Mouse (Mus musculus) cerebellum, adult 11 months (tissue): Measurements from ENCODE around the gene Gm5269.

ENCODE experiments used
- DNase-seq: peaks from one replicate; pipeline ENCODE4 v3.0.0; 2022

Gene Gm5269

GRCm38 (mm10) chr1:45890173-45890572, at the start of gene Gm5269:
Gene Gm5269, minus strand, starts transcription at chr1:45890273.
- no peak for DNase-seq

DNA sequence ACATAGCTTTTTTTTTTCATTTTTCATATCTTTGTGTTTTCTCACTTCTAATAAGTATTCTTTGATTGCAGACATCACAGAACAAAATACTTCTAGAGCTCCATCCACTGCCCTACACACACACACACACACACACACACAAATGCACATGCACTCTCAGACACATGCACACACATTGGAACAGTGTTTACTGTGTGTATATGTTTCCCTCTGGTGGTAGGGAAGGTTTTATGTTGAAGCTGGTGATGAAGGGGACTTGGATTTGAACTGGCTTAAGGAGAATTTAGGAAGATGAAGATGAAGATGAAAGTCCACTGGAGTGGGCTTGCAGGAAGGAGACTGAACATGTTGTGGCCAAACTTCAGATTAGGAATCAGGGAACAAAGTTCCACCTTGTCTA, 41.1 kb upstream of the Gm5269 start:
- DNase-seq = no peak

DNA sequence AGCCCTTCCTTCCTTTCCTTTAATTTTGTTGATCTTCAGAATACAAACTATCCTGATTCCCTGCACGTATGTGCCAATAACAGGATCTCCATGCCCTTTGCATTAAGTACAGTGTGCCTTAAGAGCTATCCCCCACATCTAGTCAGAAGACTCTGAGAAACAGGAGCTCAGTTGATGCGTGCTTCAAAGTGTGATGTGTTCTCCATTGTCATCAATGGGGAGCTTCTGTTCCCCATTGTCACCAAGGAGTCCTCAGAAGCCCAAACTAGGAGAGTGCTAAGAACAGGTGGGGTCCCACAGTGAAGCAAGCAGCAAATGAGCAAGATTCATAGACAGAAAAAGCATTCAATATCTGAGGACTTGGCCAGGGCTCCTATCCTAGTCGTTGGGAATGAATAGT, 36.8 kb upstream of the Gm5269 start:
- no peak for DNase-seq

DNA sequence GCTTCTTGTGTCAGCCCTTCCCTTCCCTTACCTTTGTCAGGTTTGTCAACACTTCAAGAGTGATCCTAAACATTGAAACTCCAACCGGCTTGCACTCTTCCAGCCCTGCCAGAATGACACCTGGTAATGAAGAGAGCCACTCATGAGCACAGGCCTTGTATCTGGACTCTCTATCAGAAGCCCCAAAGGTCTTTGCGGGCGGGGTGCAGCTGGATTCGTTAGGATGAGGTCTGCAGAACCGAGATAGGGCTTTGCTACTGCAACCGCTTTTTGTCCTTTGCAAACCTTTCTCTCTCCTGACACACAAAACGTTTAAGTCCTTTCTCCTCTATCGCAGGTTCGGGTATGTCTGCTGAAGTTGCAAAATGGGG, 36.3 kb upstream of the Gm5269 start, which contains the start of gene Slc40a1:
Gene Slc40a1 (minus strand): TSS at position 131 of the 371 bp plus-strand sequence.
- no peak for DNase-seq

DNA sequence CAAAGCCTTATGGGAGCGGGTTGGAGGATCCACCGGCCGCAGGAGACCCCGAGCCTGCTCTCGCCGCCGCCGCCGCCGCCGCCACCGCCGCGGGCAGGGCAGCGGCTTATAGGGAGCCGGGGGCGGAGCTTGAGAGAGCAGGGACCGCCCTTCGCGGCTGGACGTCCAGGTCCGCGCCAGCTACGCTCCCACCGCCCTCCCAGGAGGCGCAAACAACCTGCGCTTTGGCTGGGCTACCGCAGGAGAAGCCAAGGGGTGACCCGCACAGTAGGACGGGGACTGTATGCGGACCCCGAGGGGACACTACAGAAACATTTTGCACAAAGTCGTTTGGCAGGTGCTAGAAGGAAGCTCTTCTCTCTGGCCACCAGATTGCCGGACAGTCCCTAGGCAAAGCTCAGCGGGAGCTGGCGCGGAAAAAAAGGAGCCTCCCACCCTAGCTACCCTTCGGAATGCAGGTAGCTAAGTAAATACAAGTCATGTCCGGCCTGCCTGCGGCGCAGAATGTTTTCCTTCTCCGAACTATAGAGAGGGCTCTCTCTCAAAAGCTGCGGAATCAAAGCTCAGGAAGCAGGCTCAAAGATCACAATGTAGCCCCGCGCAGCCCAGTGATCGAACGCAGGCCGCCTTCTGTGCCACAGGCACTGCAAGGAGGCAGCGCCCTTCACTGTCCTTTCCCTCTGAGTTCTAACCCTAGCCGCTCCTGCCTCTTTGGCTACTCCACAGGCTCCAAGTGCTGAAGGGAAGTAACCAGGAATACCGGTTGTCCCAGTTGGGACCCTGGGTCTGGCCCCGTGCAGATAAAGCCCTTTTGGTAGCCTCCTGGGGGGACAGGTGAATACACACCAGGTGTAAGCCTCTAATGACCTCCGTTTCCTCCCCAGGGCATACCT, 35.7 kb upstream of the Gm5269 start:
- DNase-seq = peak; percentile 19

DNA sequence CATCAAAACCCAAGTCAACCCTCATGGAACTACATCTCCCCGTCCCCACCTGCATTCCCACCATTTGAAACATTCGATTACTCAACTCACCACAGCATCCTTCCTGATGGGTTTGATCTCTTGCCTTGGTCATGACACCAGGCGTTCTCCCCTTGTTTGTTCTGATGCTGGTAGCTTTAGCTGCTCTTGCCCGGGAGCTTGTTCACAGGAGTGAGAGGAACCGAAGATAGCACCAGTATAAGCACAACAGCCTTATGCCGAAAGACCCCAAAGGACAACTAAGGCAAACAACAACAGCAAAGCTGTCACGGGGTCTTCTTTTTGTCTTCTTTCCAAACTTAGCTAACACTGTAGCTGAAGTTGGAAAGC, 35.0 kb upstream of the Gm5269 start:
- DNase-seq = no peak

- DNase-seq = no peak
Observed at GRCm38 (mm10) chr1:45924516-45924915, 34.4 kb upstream of the Gm5269 start.

DNA sequence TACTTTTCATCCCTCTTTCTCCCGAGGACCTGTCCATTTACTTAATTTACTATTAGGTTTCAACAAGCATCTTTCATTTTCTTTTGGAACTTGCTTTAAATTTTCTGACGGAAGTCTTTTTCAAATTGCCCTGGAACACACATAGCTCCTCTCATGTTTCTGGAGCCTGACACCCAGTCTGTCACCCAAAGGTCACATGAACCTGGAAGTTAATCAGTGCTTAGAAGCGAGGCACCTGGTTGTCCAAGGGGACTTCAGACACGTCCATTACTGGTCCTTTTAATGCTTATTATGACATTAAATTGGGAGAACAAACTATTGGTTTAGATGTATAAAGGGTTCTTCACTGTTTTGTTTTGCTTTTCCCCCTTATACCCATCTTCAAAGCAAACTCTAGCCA, 33.2 kb upstream of the Gm5269 start:
- DNase-seq = no peak

GRCm38 (mm10) chr1:45920703-45921102, 30.6 kb upstream of the Gm5269 start:
- DNase-seq = no peak

DNA sequence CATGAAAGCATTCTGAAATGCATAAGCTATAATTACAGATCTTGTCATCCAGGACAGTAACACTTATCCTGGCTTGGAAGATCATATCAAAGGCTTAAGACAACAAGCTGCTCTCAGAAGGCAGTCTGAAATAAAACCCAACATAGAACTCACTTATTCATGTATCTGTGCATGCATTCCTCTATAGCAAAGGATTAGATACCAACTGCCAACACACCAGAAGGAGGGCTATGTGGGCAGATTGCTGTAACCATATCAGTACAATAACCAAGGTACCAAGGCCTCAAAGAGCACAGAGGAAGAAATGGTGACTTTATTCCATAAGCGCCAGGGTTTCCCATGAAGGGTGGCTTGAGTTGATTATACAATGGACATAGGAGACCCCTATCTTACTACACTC, 29.7 kb upstream of the Gm5269 start:
- DNase-seq = no peak

DNA sequence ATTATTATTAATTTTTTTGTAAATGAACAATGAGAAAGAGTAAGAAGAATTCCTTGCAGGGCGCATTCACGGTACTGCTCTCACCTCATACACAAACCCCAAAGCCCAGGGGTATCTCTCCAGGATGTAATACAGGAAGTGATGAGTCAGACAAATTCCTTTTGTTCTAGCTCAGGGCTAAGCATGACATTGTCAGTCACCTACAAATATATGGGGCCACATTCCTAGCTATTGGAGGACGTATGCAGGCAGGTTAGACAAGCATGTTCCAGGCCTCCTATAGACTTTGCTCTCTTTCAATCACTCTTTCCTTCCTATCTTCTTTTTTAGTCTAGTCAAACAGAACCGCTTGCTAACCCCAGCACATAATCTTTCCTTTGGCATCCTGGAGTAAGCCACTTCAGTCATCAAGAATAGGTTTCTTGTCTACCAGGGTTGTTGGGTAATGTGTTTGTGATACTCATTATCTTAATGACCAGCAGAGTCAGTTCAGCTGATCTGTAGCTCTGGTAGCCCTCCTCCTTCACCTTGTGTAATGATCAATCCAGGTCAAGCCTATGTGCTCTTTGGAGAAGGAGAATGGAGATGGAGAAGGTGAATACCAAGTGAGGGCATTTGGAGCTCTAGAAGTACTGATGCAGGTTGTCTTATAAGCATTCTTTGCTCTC, 27.2 kb upstream of the Gm5269 start:
- no peak for DNase-seq

- DNase-seq = no peak
Observed at GRCm38 (mm10) chr1:45916174-45916573, 26.1 kb upstream of the Gm5269 start.

GRCm38 (mm10) chr1:45914236-45914635, 24.2 kb upstream of the Gm5269 start:
- no peak for DNase-seq

DNA sequence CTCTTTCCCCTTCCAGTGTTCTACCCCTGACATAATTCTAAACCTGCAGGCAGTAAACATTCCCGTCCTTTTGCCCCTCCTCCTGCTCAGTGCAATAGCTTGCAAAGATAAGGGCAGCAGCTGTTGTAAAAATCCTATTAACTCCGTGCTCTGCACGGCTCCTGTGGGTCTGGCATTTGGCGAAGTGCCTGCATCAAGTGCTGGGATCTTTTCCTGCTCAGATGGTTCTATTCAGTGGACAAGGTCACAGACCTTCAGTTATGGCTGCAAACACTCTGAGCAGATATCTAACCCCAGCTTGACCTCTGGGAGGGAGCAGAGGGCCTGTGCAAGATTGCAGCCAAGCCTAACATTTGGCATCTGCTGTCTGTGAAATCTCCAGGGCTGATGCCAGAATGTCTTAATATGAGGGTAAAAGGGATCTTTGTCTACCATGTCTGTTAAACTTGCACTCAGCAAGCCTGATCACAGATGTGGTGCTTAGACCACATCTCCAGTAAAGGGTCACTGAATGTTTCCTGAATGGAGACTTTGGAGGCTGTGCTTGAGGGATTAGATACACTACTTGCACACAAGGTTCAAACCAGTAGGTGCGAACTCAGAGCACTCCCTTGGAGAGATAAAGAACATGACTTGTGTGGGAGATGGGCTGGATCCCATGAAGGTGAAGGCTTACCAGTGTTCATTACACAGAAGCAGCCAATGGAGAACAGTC, 15.2 kb upstream of the Gm5269 start:
- no peak for DNase-seq

- no peak for DNase-seq
Observed at GRCm38 (mm10) chr1:45904161-45904560, 14.1 kb upstream of the Gm5269 start.

DNA sequence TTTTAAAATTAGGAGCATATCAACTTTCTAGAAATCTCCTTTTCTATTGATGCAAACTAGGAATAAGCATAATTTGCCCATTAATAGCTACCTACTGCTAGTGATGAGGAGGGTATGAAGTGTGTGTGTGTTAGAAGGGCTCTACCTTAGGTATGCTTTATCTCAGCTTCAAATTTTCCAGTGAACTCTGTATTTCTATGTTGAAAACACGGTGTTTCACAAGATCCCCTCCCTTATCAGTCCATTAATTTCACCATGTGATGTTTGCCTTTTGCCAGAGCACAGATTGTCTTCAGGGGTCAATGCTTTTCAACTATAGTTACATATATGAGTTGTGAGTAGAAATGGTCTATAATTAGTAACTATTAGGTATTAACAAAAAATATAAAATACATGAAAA, 8.0 kb upstream of the Gm5269 start:
- DNase-seq = no peak

GRCm38 (mm10) chr1:45894168-45894912, 4.3 kb upstream of the Gm5269 start:
- DNase-seq = no peak

GRCm38 (mm10) chr1:45891986-45892385, 1.9 kb upstream of the Gm5269 start:
- DNase-seq = no peak

- DNase-seq = no peak
Observed at GRCm38 (mm10) chr1:45886800-45887199, 3.3 kb downstream of the Gm5269 start.

DNA sequence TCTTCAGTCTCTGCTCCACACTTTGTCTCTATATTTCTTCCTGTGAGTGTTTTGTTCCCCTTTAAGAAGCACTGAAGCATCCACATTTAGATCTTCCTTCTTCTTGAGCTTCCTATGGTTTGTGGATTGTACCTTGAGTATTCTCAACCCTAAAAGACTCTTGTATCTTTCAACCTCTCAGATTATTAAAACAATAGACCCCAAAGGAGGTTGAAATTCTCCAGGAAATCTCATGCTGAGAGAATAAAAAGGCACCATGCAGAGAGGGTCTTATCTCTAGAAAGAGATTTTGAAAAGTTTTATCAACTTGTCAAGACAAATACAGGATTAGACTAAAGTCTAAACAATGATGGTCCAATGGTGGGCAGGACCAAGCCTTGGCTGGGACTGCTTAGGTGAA, 6.7 kb downstream of the Gm5269 start:
- no peak for DNase-seq

DNA sequence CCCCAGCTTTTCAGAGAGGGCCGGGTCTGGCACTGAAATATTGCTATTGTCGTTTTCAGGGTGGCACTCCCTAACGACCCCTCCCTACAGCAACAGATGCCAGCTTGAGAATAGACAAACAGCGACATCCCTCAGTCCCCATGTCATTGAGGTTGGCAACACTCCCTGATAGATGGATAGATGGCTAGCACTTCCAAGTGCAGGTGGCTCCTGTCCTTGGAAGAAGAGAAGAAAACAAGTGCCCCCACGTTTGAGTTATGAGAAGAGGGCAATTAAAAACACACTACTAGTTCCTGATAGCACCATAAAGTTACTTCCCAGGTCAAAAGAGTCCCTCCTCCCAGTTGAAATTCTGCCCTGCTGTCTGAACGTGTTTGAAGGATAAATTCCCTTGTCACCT, 8.0 kb downstream of the Gm5269 start:
- DNase-seq = no peak

GRCm38 (mm10) chr1:45881228-45881832, 8.7 kb downstream of the Gm5269 start:
- no peak for DNase-seq

- DNase-seq = no peak
Observed at GRCm38 (mm10) chr1:45877463-45877862, 12.6 kb downstream of the Gm5269 start.
